Mouse (Mus musculus) stomach, embryonic 15.5 days (tissue): ENCODE results near the gene Fastkd5. TPM values are rescaled to one million over a fixed set of nuclear protein-coding genes. Genes with fewer than 3 reads are reported as not detected.

Experiments
- ATAC-seq: fragments of 200-750 bp; cut with Nextera tagmentation; 2 replicates; pipeline ENCODE4 v1.8.0; 2017; ENCODE audit warnings: low read depth, moderate number of reproducible peaks, moderate TSS enrichment; ENCODE audit not compliant: insufficient read depth, low FRiP score
- H3K27ac ChIP-seq: fragments of 300-500 bp; sonication (generic); 2 replicates; pipeline ENCODE4 v1.5.1; 2015; ENCODE audit warnings: mild to moderate bottlenecking, inconsistent platforms
- H3K27me3 ChIP-seq: fragments of 300-500 bp; sonication (generic); replicated peaks from 2 replicates; pipeline ENCODE4 v1.6.1; 2015; ENCODE audit warnings: inconsistent platforms
- H3K36me3 ChIP-seq: fragments of 300-500 bp; sonication (generic); 2 replicates; pipeline ENCODE4 v1.6.1; 2015; ENCODE audit warnings: inconsistent platforms
- H3K4me1 ChIP-seq: fragments of 300-500 bp; sonication (generic); 2 replicates; pipeline ENCODE4 v1.6.1; 2015; ENCODE audit warnings: inconsistent platforms
- H3K4me2 ChIP-seq: fragments of 300-500 bp; sonication (generic); 2 replicates; pipeline ENCODE4 v1.6.1; 2015; ENCODE audit warnings: mild to moderate bottlenecking, inconsistent platforms
- H3K4me3 ChIP-seq: fragments of 300-500 bp; sonication (generic); replicated peaks from 2 replicates; pipeline ENCODE4 v1.5.1; 2015; ENCODE audit warnings: inconsistent platforms
- H3K9ac ChIP-seq: fragments of 300-500 bp; sonication (generic); 2 replicates; pipeline ENCODE4 v1.6.1; 2015; ENCODE audit warnings: inconsistent platforms
- H3K9me3 ChIP-seq: fragments of 300-500 bp; sonication (generic); 2 replicates; pipeline ENCODE4 v1.6.1; 2016; ENCODE audit warnings: inconsistent platforms
- WGBS: fragments of 180-500 bp; shearing (Covaris S2); methylation state at CpG from one replicate; pipeline ENCODE4 v1.1.7; 2015; 5-methylcytosine and 5-hydroxymethylcytosine counted together
- polyA plus RNA-seq: library from polyadenylated mRNA; unstranded; fragments of >200 nt; fragmentation: Nextera tagmentation; extraction: Ambion mirVana; gene quantifications from 2 replicates; pipeline ENCODE4 v1.2.1, GENCODE M21; 2015

Fastkd5 gene
- 13.6 and 15.2 TPM in 2 replicates for polyA plus RNA-seq

- H3K27me3 ChIP-seq: 0 out of 2 replicates have a peak, but pooled peaks cover 5% of the 10 kb centered on the region
- ATAC-seq: peak; percentile 76; the same call in 1 of the 2 replicates
- peak within 1 kb of the TSS; percentile 71 for H3K27ac ChIP-seq
- H3K36me3 ChIP-seq: peaks cover 13% of the 10 kb centered on the region; the same call in 1 of the 2 replicates
- peak within 1 kb of the TSS; percentile 82 for H3K4me2 ChIP-seq
- peaks cover 15% of the 10 kb centered on the region for H3K4me1 ChIP-seq
- under 1% methylated on average over 25 of the region's 25 CpGs for WGBS
- peak within 1 kb of the TSS; percentile 95 for H3K4me3 ChIP-seq
- no peaks in the 10 kb centered on the region for H3K9me3 ChIP-seq
- H3K9ac ChIP-seq: peak within 1 kb of the TSS; percentile 94
These were observed at the start of gene Fastkd5, which contains the start of gene Ubox5 for GRCm38 (mm10) chr2:130629839-130630203. Fastkd5 (minus strand) TSS chr2:130630027. Ubox5 (minus strand) TSS chr2:130630038.

- Histone ChIP-seq H3K4me3 (no peak overlapping the region), H3K4me1 (no peaks in the 10 kb centered on the region), H3K4me2 (no peak overlapping the region), H3K27ac (no peak overlapping the region), H3K36me3 (peaks cover 57% of the 10 kb centered on the region), H3K9me3 (no peaks in the 10 kb centered on the region), H3K9ac (no peak overlapping the region), H3K27me3 (no peaks in the 10 kb centered on the region)
- no peak for ATAC-seq
- WGBS: 92% methylated on average over 12 of the region's 12 CpGs
These were observed 49.3 kb upstream of the Fastkd5 start for GRCm38 (mm10) chr2:130679154-130679553.

GRCm38 (mm10) chr2:130677211-130677610, 47.4 kb upstream of the Fastkd5 start:
- Histone ChIP-seq H3K9ac (no peak overlapping the region), H3K4me3 (no peak overlapping the region), H3K36me3 (peaks cover 64% of the 10 kb centered on the region), H3K4me1 (no peaks in the 10 kb centered on the region), H3K27me3 (no peaks in the 10 kb centered on the region), H3K27ac (no peak overlapping the region), H3K9me3 (no peaks in the 10 kb centered on the region), H3K4me2 (no peak overlapping the region)
- WGBS: 86% methylated on average over 10 of the region's 10 CpGs
- ATAC-seq: no peak

- peaks cover 26% of the 10 kb centered on the region for H3K4me1 ChIP-seq
- peak; percentile 70 for ATAC-seq
These were observed 37.7 kb upstream of the Fastkd5 start, which contains the start of gene Itpa for GRCm38 (mm10) chr2:130667559-130667958. Itpa (plus strand) TSS chr2:130667610.

GRCm38 (mm10) chr2:130664102-130664701, 34.4 kb upstream of the Fastkd5 start, which contains the start of gene Ddrgk1:
Ddrgk1 (minus strand) TSS chr2:130664659.
- Histone ChIP-seq H3K4me1 (peaks cover 23% of the 10 kb centered on the region), H3K27ac (peak within 1 kb of the TSS; percentile 99), H3K9ac (peak within 1 kb of the TSS; percentile 66; the same call in 1 of the 2 replicates), H3K9me3 (no peaks in the 10 kb centered on the region), H3K36me3 (peaks cover 23% of the 10 kb centered on the region; the same call in 1 of the 2 replicates), H3K27me3 (no peaks in the 10 kb centered on the region), H3K4me3 (peak within 1 kb of the TSS; percentile 69), H3K4me2 (peak within 1 kb of the TSS; percentile 73)
- WGBS: under 1% methylated on average over 40 of the region's 40 CpGs
- peak; percentile 95 for ATAC-seq

More at GRCm38 (mm10) chr2:130667559-130667958, 37.7 kb upstream of the Fastkd5 start, which contains the start of gene Itpa:
- Histone ChIP-seq H3K9ac (peak within 1 kb of the TSS; percentile 39; the same call in 1 of the 2 replicates), H3K9me3 (no peaks in the 10 kb centered on the region), H3K36me3 (peaks cover 16% of the 10 kb centered on the region; the same call in 1 of the 2 replicates), H3K4me2 (peak within 1 kb of the TSS; percentile 91), H3K27ac (peak within 1 kb of the TSS; percentile 86), H3K27me3 (no peaks in the 10 kb centered on the region), H3K4me3 (peak within 1 kb of the TSS; percentile 73)
- WGBS: 1% methylated on average over 31 of the region's 31 CpGs

GRCm38 (mm10) chr2:130663342-130663741, 33.5 kb upstream of the Fastkd5 start:
- H3K4me3 ChIP-seq: peak overlapping the region; percentile 69
- peak overlapping the region; percentile 73 for H3K4me2 ChIP-seq
- ATAC-seq: no peak
- no peaks in the 10 kb centered on the region for H3K9me3 ChIP-seq
- peaks cover 31% of the 10 kb centered on the region; the same call in 1 of the 2 replicates for H3K36me3 ChIP-seq
- H3K4me1 ChIP-seq: peaks cover 21% of the 10 kb centered on the region
- H3K27me3 ChIP-seq: no peaks in the 10 kb centered on the region
- H3K9ac ChIP-seq: peak overlapping the region; percentile 66; the same call in 1 of the 2 replicates
- H3K27ac ChIP-seq: no peak overlapping the region
- 89% methylated on average over 11 of the region's 11 CpGs for WGBS

GRCm38 (mm10) chr2:130658530-130658929, 28.7 kb upstream of the Fastkd5 start:
- H3K27ac ChIP-seq: no peak overlapping the region
- no peak overlapping the region for H3K9ac ChIP-seq
- ATAC-seq: no peak
- H3K27me3 ChIP-seq: no peaks in the 10 kb centered on the region
- no peak overlapping the region for H3K4me3 ChIP-seq
- peaks cover 66% of the 10 kb centered on the region for H3K36me3 ChIP-seq
- peaks cover 7% of the 10 kb centered on the region for H3K4me1 ChIP-seq
- no peak overlapping the region for H3K4me2 ChIP-seq
- H3K9me3 ChIP-seq: no peaks in the 10 kb centered on the region
- 92% methylated on average over 10 of the region's 10 CpGs for WGBS

GRCm38 (mm10) chr2:130657541-130657940, 27.7 kb upstream of the Fastkd5 start:
- ATAC-seq: no peak
- Histone ChIP-seq H3K27me3 (no peaks in the 10 kb centered on the region), H3K4me2 (no peak overlapping the region), H3K9me3 (no peaks in the 10 kb centered on the region), H3K4me3 (no peak overlapping the region), H3K4me1 (no peaks in the 10 kb centered on the region), H3K36me3 (peaks cover 70% of the 10 kb centered on the region), H3K27ac (no peak overlapping the region), H3K9ac (no peak overlapping the region)
- 86% methylated on average over 6 of the region's 6 CpGs for WGBS

- H3K4me3 ChIP-seq: no peak overlapping the region
- H3K4me1 ChIP-seq: no peaks in the 10 kb centered on the region
- ATAC-seq: no peak
- H3K4me2 ChIP-seq: no peak overlapping the region
- H3K27ac ChIP-seq: no peak overlapping the region
- no peaks in the 10 kb centered on the region for H3K9me3 ChIP-seq
- WGBS: 92% methylated on average over 9 of the region's 9 CpGs
- no peak overlapping the region for H3K9ac ChIP-seq
- H3K36me3 ChIP-seq: peaks cover 64% of the 10 kb centered on the region
- no peaks in the 10 kb centered on the region for H3K27me3 ChIP-seq
These were observed 26.7 kb upstream of the Fastkd5 start for GRCm38 (mm10) chr2:130656536-130656935.

- H3K27me3 ChIP-seq: no peaks in the 10 kb centered on the region
- H3K9me3 ChIP-seq: no peaks in the 10 kb centered on the region
- H3K4me1 ChIP-seq: no peaks in the 10 kb centered on the region
- no peak overlapping the region for H3K4me3 ChIP-seq
- H3K9ac ChIP-seq: no peak overlapping the region
- H3K36me3 ChIP-seq: peaks cover 57% of the 10 kb centered on the region
- ATAC-seq: peak; percentile 65; the same call in 1 of the 2 replicates
- 91% methylated on average over 6 of the region's 6 CpGs for WGBS
- H3K4me2 ChIP-seq: no peak overlapping the region
- H3K27ac ChIP-seq: no peak overlapping the region
These were observed 26.0 kb upstream of the Fastkd5 start for GRCm38 (mm10) chr2:130655660-130656339.

- H3K27ac ChIP-seq: no peak overlapping the region
These were observed 23.9 kb upstream of the Fastkd5 start for GRCm38 (mm10) chr2:130653760-130654159.

GRCm38 (mm10) chr2:130653303-130653702, 23.5 kb upstream of the Fastkd5 start:
- no peak overlapping the region for H3K27ac ChIP-seq
- H3K4me3 ChIP-seq: no peak overlapping the region
- H3K27me3 ChIP-seq: no peaks in the 10 kb centered on the region
- no peaks in the 10 kb centered on the region for H3K4me1 ChIP-seq
- ATAC-seq: no peak
- H3K9me3 ChIP-seq: no peaks in the 10 kb centered on the region
- WGBS: 91% methylated on average over 2 of the region's 2 CpGs
- H3K9ac ChIP-seq: no peak overlapping the region
- peaks cover 47% of the 10 kb centered on the region for H3K36me3 ChIP-seq
- no peak overlapping the region for H3K4me2 ChIP-seq

More at GRCm38 (mm10) chr2:130653760-130654159, 23.9 kb upstream of the Fastkd5 start:
- 90% methylated on average over 1 of the region's 1 CpGs for WGBS
- H3K4me3 ChIP-seq: no peak overlapping the region
- no peaks in the 10 kb centered on the region for H3K9me3 ChIP-seq
- no peak overlapping the region for H3K9ac ChIP-seq
- H3K4me1 ChIP-seq: no peaks in the 10 kb centered on the region
- no peak overlapping the region for H3K4me2 ChIP-seq
- ATAC-seq: no peak
- no peaks in the 10 kb centered on the region for H3K27me3 ChIP-seq
- H3K36me3 ChIP-seq: peaks cover 52% of the 10 kb centered on the region
